Mouse (Mus musculus): ENCODE results near the gene Cdkal1. TPM values are rescaled to one million over a fixed set of nuclear protein-coding genes. Genes with fewer than 3 reads are reported as not detected.

Cdkal1 gene
- total and polyA plus RNA-seq, 3 experiments, result 8.7 to 13.7 (median 9.5) TPM

DNA sequence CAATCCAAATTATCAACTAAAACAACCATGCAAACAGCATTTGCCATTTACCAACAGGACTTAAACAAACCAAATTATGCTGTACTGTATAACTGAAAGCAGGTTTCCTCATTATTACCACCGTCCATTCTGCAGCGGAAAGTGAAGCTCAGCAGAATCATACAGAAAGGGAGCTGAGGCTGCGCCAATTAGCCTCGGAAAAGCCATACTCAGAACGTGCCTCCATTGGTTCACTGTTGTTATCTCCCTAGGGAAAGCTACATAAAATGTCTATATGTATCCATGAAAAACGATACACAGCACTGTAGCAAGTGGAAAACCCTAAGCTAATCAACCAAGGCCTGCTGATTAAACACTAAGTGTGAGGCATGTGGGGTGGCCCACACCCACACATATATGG is 130.6 kb downstream of the Cdkal1 start:
- Histone ChIP-seq H3K4me2 (ENCODE audit: insufficient read depth, low read depth, poor library complexity, severe bottlenecking) (no peak overlapping the region), H3K4me1 (ENCODE audit: control insufficient read depth in 1 of 2, insufficient read depth in 2 of 2) (peaks cover 2 to 21% of the 10 kb centered on the region in 2 experiments; a peak in 2 of 4 replicates), H3K9ac (ENCODE audit: insufficient read depth, low read depth) (no peak overlapping the region), H3K4me3 (replicated peaks in 1 of 3; ENCODE audit: low read depth in 2 of 3, low read length in 2 of 3, poor library complexity in 1 of 3) (no peak overlapping the region), H3K36me3 (replicated peaks in 1 of 2; ENCODE audit: control insufficient read depth in 1 of 2, insufficient read depth in 1 of 2, low read length in 1 of 2) (peaks cover 0 to 7% of the 10 kb centered on the region in 2 experiments), H3K27ac (ENCODE audit: insufficient read depth, low read depth) (no peak overlapping the region), H3K9me3 (replicated peaks; ENCODE audit: low read length) (no peaks in the 10 kb centered on the region), H3K79me2 (replicated peaks; ENCODE audit: control insufficient read depth, extremely low read depth, insufficient read depth, poor library complexity, severe bottlenecking) (no peaks in the 10 kb centered on the region), H3K27me3 (replicated peaks) (no peaks in the 10 kb centered on the region)
- in situ Hi-C loops (cut with MboI; ENCODE audit: low pct_ligation_motif_present, low pct_unique_long_range_greater_than_20kb, low sequenced_read_pairs), result no loop called here
- dilution Hi-C loops (cut with MboI; ENCODE audit: extremely low pct_ligation_motif_present, extremely low pct_unique_long_range_greater_than_20kb, low sequenced_read_pairs), result no loop called here
- DNase-seq (ENCODE audit: extremely low read depth), result no peak
- TF ChIP-seq GABPA (IDR thresholded peaks at IDR 0.05; ENCODE audit: insufficient replicate concordance, low read depth, low read length) (no peak), ZMIZ1 (IDR thresholded peaks at IDR 0.05; ENCODE audit: low read depth, low read length) (no peak), UBTF (IDR thresholded peaks at IDR 0.05; ENCODE audit: low read depth, low read length) (no peak), TBP (conservative IDR thresholded peaks at IDR 0.05; ENCODE audit: low read depth, low read length) (no peak), SIN3A (IDR thresholded peaks at IDR 0.05; ENCODE audit: low read length) (no peak), IRF4 (IDR thresholded peaks at IDR 0.05; ENCODE audit: low read depth, low read length) (no peak), EP300 (IDR thresholded peaks at IDR 0.05; ENCODE audit: low read length) (no peak), ZC3H11A (IDR thresholded peaks at IDR 0.05; ENCODE audit: low read depth, low read length) (no peak), MAZ (IDR thresholded peaks at IDR 0.05; ENCODE audit: low read depth, low read length) (no peak), NRF1 (IDR thresholded peaks at IDR 0.05; ENCODE audit: low read depth, low read length) (no peak), PAX5 (IDR thresholded peaks at IDR 0.05; ENCODE audit: low read length) (no peak), CTCF (conservative IDR thresholded peaks at IDR 0.05 in 1 of 2, IDR thresholded peaks at IDR 0.05 in 1 of 2; ENCODE audit: low read depth in 2 of 2, low read length in 2 of 2) (no peak), ETS1 (conservative IDR thresholded peaks at IDR 0.05; ENCODE audit: low read depth, low read length) (no peak), POLR2A (IDR thresholded peaks at IDR 0.05; ENCODE audit: low read depth, low read length) (no peak), JUND (conservative IDR thresholded peaks at IDR 0.05; ENCODE audit: low read depth, low read length) (no peak), MEF2A (IDR thresholded peaks at IDR 0.05; ENCODE audit: borderline replicate concordance, low read depth, low read length) (no peak), USF1 (IDR thresholded peaks at IDR 0.05; ENCODE audit: low read depth, low read length) (no peak), MYC (IDR thresholded peaks at IDR 0.05; ENCODE audit: low read depth, low read length) (no peak)

DNA sequence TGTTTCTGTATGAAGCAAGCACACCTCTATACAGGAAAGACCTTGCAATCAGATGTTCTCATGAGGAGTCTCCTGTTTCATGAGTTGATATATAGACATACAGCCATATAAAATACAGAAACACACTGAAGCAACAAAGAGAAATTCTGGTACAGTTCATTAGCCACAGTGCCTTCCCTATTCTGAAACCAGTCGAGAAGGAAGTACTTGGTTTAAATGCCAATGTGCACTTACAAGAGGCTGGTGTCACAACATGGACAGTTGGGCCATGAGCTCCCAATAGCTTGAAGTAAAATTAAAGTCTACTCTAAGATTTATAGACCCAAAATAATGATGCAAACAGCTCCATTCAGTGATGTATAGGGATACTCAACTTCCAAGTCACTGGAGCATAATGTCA is 132.3 kb downstream of the Cdkal1 start:
- Histone ChIP-seq H3K4me2 (ENCODE audit: insufficient read depth, low read depth, poor library complexity, severe bottlenecking) (no peak overlapping the region), H3K36me3 (replicated peaks in 1 of 2; ENCODE audit: control insufficient read depth in 1 of 2, insufficient read depth in 1 of 2, low read length in 1 of 2) (peaks cover 0 to 5% of the 10 kb centered on the region in 2 experiments), H3K27me3 (replicated peaks) (no peaks in the 10 kb centered on the region), H3K9ac (ENCODE audit: insufficient read depth, low read depth) (no peak overlapping the region), H3K9me3 (replicated peaks; ENCODE audit: low read length) (no peaks in the 10 kb centered on the region), H3K4me1 (ENCODE audit: control insufficient read depth in 1 of 2, insufficient read depth in 2 of 2) (peaks cover 2 to 24% of the 10 kb centered on the region in 2 experiments; a peak in 2 of 4 replicates), H3K79me2 (replicated peaks; ENCODE audit: control insufficient read depth, extremely low read depth, insufficient read depth, poor library complexity, severe bottlenecking) (no peaks in the 10 kb centered on the region), H3K27ac (ENCODE audit: insufficient read depth, low read depth) (no peak overlapping the region), H3K4me3 (replicated peaks in 1 of 3; ENCODE audit: low read depth in 2 of 3, low read length in 2 of 3, poor library complexity in 1 of 3) (no peak overlapping the region)
- in situ Hi-C loops (cut with MboI; ENCODE audit: low pct_ligation_motif_present, low pct_unique_long_range_greater_than_20kb, low sequenced_read_pairs) (no loop called here), dilution Hi-C loops (cut with MboI; ENCODE audit: extremely low pct_ligation_motif_present, extremely low pct_unique_long_range_greater_than_20kb, low sequenced_read_pairs) (no loop called here)
- no peak for TF ChIP-seq CHD1 (IDR thresholded peaks at IDR 0.05; ENCODE audit: low read depth, low read length)
- TF ChIP-seq KAT2A (IDR thresholded peaks at IDR 0.05; ENCODE audit: insufficient replicate concordance, low read length), result no peak
- TF ChIP-seq ZNF384 (IDR thresholded peaks at IDR 0.05; ENCODE audit: low read depth, low read length), result no peak
- TF ChIP-seq EP300 (IDR thresholded peaks at IDR 0.05; ENCODE audit: low read length), result no peak
- no peak for TF ChIP-seq MEF2A (IDR thresholded peaks at IDR 0.05; ENCODE audit: borderline replicate concordance, low read depth, low read length)
- TF ChIP-seq USF1 (IDR thresholded peaks at IDR 0.05; ENCODE audit: low read depth, low read length), result no peak
- no peak for TF ChIP-seq ZMIZ1 (IDR thresholded peaks at IDR 0.05; ENCODE audit: low read depth, low read length)
- no peak for TF ChIP-seq BHLHE40 (IDR thresholded peaks at IDR 0.05; ENCODE audit: low read depth, low read length)
- no peak for DNase-seq (ENCODE audit: extremely low read depth)
